Mouse (Mus musculus) midbrain, embryonic 16.5 days (tissue): ENCODE results near the gene Plagl2. TPM values are rescaled to one million over a fixed set of nuclear protein-coding genes. Genes with fewer than 3 reads are reported as not detected.
A peak's percentile ranks its signal among the peaks of the same experiment; 100 is the strongest.

ENCODE experiments used
- ATAC-seq: fragments of 200-750 bp; cut with Nextera tagmentation; 2 replicates; pipeline ENCODE4 v1.8.0; 2017; ENCODE audit warnings: moderate TSS enrichment
- H3K27ac ChIP-seq: fragments of 300-500 bp; sonication (generic); 2 replicates; pipeline ENCODE4 v1.5.1; 2014; ENCODE audit warnings: mild to moderate bottlenecking, low read length, mixed read lengths
- H3K27me3 ChIP-seq: fragments of 300-500 bp; sonication (generic); 2 replicates; pipeline ENCODE4 v1.6.1; 2014; ENCODE audit warnings: low read depth, low read length, mixed read lengths; ENCODE audit not compliant: control insufficient read depth, insufficient read depth
- H3K36me3 ChIP-seq: fragments of 300-500 bp; sonication (generic); 2 replicates; pipeline ENCODE4 v1.6.1; 2014; ENCODE audit warnings: mild to moderate bottlenecking, low read length, moderate library complexity, mixed read lengths; ENCODE audit not compliant: control insufficient read depth, insufficient read depth
- H3K4me1 ChIP-seq: fragments of 300-500 bp; sonication (generic); 2 replicates; pipeline ENCODE4 v1.6.1; 2014; ENCODE audit warnings: mild to moderate bottlenecking, low read length, mixed read lengths; ENCODE audit not compliant: control insufficient read depth, insufficient read depth
- H3K4me2 ChIP-seq: fragments of 300-500 bp; sonication (generic); 2 replicates; pipeline ENCODE4 v1.6.1; 2014; ENCODE audit warnings: mild to moderate bottlenecking, low read length, mixed read lengths
- H3K4me3 ChIP-seq: fragments of 300-500 bp; sonication (generic); 2 replicates; pipeline ENCODE4 v1.5.1; 2014; ENCODE audit warnings: low read depth, mild to moderate bottlenecking, low read length, moderate library complexity, mixed read lengths
- H3K9ac ChIP-seq: fragments of 300-500 bp; sonication (generic); 2 replicates; pipeline ENCODE4 v1.6.1; 2014; ENCODE audit warnings: low read depth, low read length, mixed read lengths
- H3K9me3 ChIP-seq: fragments of 300-500 bp; sonication (generic); replicated peaks from 2 replicates; pipeline ENCODE4 v1.6.1; 2014; ENCODE audit warnings: mild to moderate bottlenecking, low read length, mixed read lengths; ENCODE audit not compliant: control insufficient read depth, poor library complexity, severe bottlenecking
- WGBS: fragments of 180-500 bp; shearing (Covaris S2); extraction: QIAGEN DNeasy Blood & Tissue Kit; methylation state at CpG from one replicate; pipeline ENCODE4 v1.1.7; 2014; 5-methylcytosine and 5-hydroxymethylcytosine counted together
- polyA plus RNA-seq: library from polyadenylated mRNA; unstranded; fragments of >200 nt; fragmentation: Nextera tagmentation; extraction: Ambion mirVana; gene quantifications from 2 replicates; pipeline ENCODE4 v1.2.1, GENCODE M21; 2015

Gene Plagl2
- polyA plus RNA-seq, 1 experiment from 2014 or later, result 5.2 TPM

- WGBS, result 6% methylated on average over 3 of the region's 3 CpGs
- peak overlapping the region; percentile 73 for H3K4me2 ChIP-seq
Measured at GRCm38 (mm10) chr2:153225595-153225953, 15.7 kb downstream of the Plagl2 start.

GRCm38 (mm10) chr2:153224946-153225594 is 16.2 kb downstream of the Plagl2 start, which contains the start of gene Tspyl3:
Gene Tspyl3, minus strand, starts transcription at chr2:153225441.
- peak; percentile 92 for ATAC-seq
- Histone ChIP-seq H3K27me3 (no peaks in the 10 kb centered on the region), H3K9me3 (no peaks in the 10 kb centered on the region), H3K27ac (peak within 1 kb of the TSS; percentile 84), H3K36me3 (peaks cover 5% of the 10 kb centered on the region), H3K4me2 (peak within 1 kb of the TSS; percentile 73), H3K9ac (peak within 1 kb of the TSS; percentile 95), H3K4me3 (peak within 1 kb of the TSS; percentile 72), H3K4me1 (peaks cover 12% of the 10 kb centered on the region)
- 3% methylated on average over 31 of the region's 31 CpGs for WGBS

More at GRCm38 (mm10) chr2:153225595-153225953, 15.7 kb downstream of the Plagl2 start:
- Histone ChIP-seq H3K27me3 (no peaks in the 10 kb centered on the region), H3K4me1 (peaks cover 12% of the 10 kb centered on the region), H3K9me3 (no peaks in the 10 kb centered on the region), H3K9ac (peak overlapping the region; percentile 95), H3K27ac (peak overlapping the region; percentile 84), H3K4me3 (peak overlapping the region; percentile 72), H3K36me3 (peaks cover 10% of the 10 kb centered on the region)
- ATAC-seq, result no peak

- ATAC-seq, result no peak
- H3K27ac ChIP-seq, result no peak overlapping the region
- no peaks in the 10 kb centered on the region for H3K9me3 ChIP-seq
- H3K4me2 ChIP-seq, result no peak overlapping the region
- no peaks in the 10 kb centered on the region for H3K36me3 ChIP-seq
- H3K27me3 ChIP-seq, result no peaks in the 10 kb centered on the region
- H3K4me1 ChIP-seq, result peaks cover 12% of the 10 kb centered on the region
- 95% methylated on average over 2 of the region's 2 CpGs for WGBS
- H3K9ac ChIP-seq, result no peak overlapping the region
- no peak overlapping the region for H3K4me3 ChIP-seq
Measured at GRCm38 (mm10) chr2:153222566-153222965, 18.7 kb downstream of the Plagl2 start.

GRCm38 (mm10) chr2:153222130-153222529 is 19.1 kb downstream of the Plagl2 start:
- H3K9me3 ChIP-seq, result no peaks in the 10 kb centered on the region
- no peak overlapping the region for H3K27ac ChIP-seq
- no peaks in the 10 kb centered on the region for H3K27me3 ChIP-seq
- no peak overlapping the region for H3K4me3 ChIP-seq
- ATAC-seq, result no peak
- no peak overlapping the region for H3K4me2 ChIP-seq
- H3K9ac ChIP-seq, result no peak overlapping the region
- no peaks in the 10 kb centered on the region for H3K36me3 ChIP-seq
- peaks cover 12% of the 10 kb centered on the region for H3K4me1 ChIP-seq

GRCm38 (mm10) chr2:153221620-153222019 is 19.6 kb downstream of the Plagl2 start:
- Histone ChIP-seq H3K36me3 (no peaks in the 10 kb centered on the region), H3K9me3 (no peaks in the 10 kb centered on the region), H3K27ac (no peak overlapping the region), H3K4me2 (no peak overlapping the region), H3K4me3 (no peak overlapping the region), H3K9ac (no peak overlapping the region), H3K4me1 (peaks cover 12% of the 10 kb centered on the region), H3K27me3 (no peaks in the 10 kb centered on the region)
- no peak for ATAC-seq
- 90% methylated on average over 4 of the region's 4 CpGs for WGBS

- no peaks in the 10 kb centered on the region for H3K36me3 ChIP-seq
- H3K4me3 ChIP-seq, result no peak overlapping the region
- H3K9ac ChIP-seq, result no peak overlapping the region
- no peaks in the 10 kb centered on the region for H3K9me3 ChIP-seq
- ATAC-seq, result no peak
- no peaks in the 10 kb centered on the region for H3K4me1 ChIP-seq
- 83% methylated on average over 3 of the region's 3 CpGs for WGBS
- no peak overlapping the region for H3K27ac ChIP-seq
- no peak overlapping the region for H3K4me2 ChIP-seq
- H3K27me3 ChIP-seq, result no peaks in the 10 kb centered on the region
Measured at GRCm38 (mm10) chr2:153218516-153218915, 22.7 kb downstream of the Plagl2 start.

- no peak for ATAC-seq
- WGBS, result 86% methylated on average over 10 of the region's 10 CpGs
- Histone ChIP-seq H3K4me1 (no peaks in the 10 kb centered on the region), H3K9ac (no peak overlapping the region), H3K4me3 (no peak overlapping the region), H3K4me2 (no peak overlapping the region), H3K27ac (no peak overlapping the region), H3K36me3 (no peaks in the 10 kb centered on the region), H3K9me3 (no peaks in the 10 kb centered on the region), H3K27me3 (no peaks in the 10 kb centered on the region)
Measured at GRCm38 (mm10) chr2:153217826-153218340, 23.3 kb downstream of the Plagl2 start.

GRCm38 (mm10) chr2:153215421-153215820 is 25.8 kb downstream of the Plagl2 start:
- 80% methylated on average over 4 of the region's 4 CpGs for WGBS
- no peak for ATAC-seq

GRCm38 (mm10) chr2:153214771-153215259 is 26.4 kb downstream of the Plagl2 start:
- Histone ChIP-seq H3K4me3 (no peak overlapping the region), H3K4me1 (no peaks in the 10 kb centered on the region), H3K9ac (no peak overlapping the region), H3K27me3 (no peaks in the 10 kb centered on the region), H3K9me3 (no peaks in the 10 kb centered on the region), H3K27ac (no peak overlapping the region), H3K36me3 (peaks cover 3% of the 10 kb centered on the region), H3K4me2 (no peak overlapping the region)
- no peak for ATAC-seq
- WGBS, result 82% methylated on average over 6 of the region's 6 CpGs

More at GRCm38 (mm10) chr2:153215421-153215820, 25.8 kb downstream of the Plagl2 start:
- Histone ChIP-seq H3K9ac (no peak overlapping the region), H3K36me3 (no peaks in the 10 kb centered on the region; the same call in 1 of the 2 replicates), H3K4me2 (no peak overlapping the region), H3K4me3 (no peak overlapping the region), H3K27me3 (no peaks in the 10 kb centered on the region), H3K27ac (no peak overlapping the region), H3K4me1 (no peaks in the 10 kb centered on the region), H3K9me3 (no peaks in the 10 kb centered on the region)
